Mouse (Mus musculus) E14TG2a.4 (cell line): ENCODE measurements around the gene Glis3.

Experiments
- CTCF ChIP-seq: conservative IDR thresholded peaks from 2 replicates; pipeline ENCODE4 v1.5.1; 2014; ENCODE audit warnings: low read length
- NANOG ChIP-seq: IDR thresholded peaks from 2 replicates; pipeline ENCODE4 v1.6.1; 2014; ENCODE audit warnings: borderline replicate concordance, low read length, mixed read lengths
- POU5F1 ChIP-seq: IDR thresholded peaks from 2 replicates; pipeline ENCODE4 v1.6.1; 2014; ENCODE audit warnings: low read length, borderline replicate concordance

DNA sequence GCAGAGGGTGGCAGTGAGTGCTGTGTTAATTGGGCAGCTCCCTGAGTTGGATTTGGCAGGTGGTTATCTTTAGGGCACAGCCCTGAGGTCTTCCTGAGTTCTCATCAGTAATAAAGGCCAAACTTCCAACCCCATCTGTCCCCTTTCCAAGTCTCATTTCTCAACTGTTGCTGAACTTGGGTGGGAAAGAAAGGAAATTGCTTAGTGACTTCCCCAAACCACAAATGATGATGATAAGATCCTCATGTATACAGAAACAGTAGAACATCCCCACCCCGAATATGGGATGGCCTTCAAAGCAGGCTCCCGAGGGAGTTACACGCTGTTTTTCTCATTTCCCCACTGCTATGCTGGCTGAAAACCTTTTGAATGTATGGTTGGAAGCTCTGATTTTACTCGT is 34.8 kb upstream of the Glis3 start:
- TF ChIP-seq CTCF: no peak
- TF ChIP-seq POU5F1: no peak
- no peak for TF ChIP-seq NANOG
